Mouse (Mus musculus) frontal cortex, postnatal 10 days (tissue): ENCODE measurements around the gene Tanc1.

ENCODE experiments used
- DNase-seq, 2 experiments: peaks; one replicate each; pipeline ENCODE4 v3.0.0; 2022; ENCODE audit warnings: low spot score in 2 of 2, mixed read lengths in 1 of 2

Tanc1 gene

GRCm38 (mm10) chr2:59612733-59613473, 1.1 kb downstream of the Tanc1 start:
- DNase-seq = peak in 1 of 2 experiments; percentile 13

GRCm38 (mm10) chr2:59613474-59614019, 1.7 kb downstream of the Tanc1 start:
- DNase-seq = no peak

- DNase-seq = no peak
These were observed 5.0 kb downstream of the Tanc1 start for GRCm38 (mm10) chr2:59616890-59617289.

GRCm38 (mm10) chr2:59618996-59619395, 7.2 kb downstream of the Tanc1 start:
- no peak for DNase-seq

GRCm38 (mm10) chr2:59620601-59621000, 8.8 kb downstream of the Tanc1 start:
- DNase-seq = no peak

- no peak for DNase-seq
These were observed 10.8 kb downstream of the Tanc1 start for GRCm38 (mm10) chr2:59622514-59623139.

GRCm38 (mm10) chr2:59623858-59624257, 12.0 kb downstream of the Tanc1 start:
- no peak for DNase-seq

GRCm38 (mm10) chr2:59625416-59625815, 13.6 kb downstream of the Tanc1 start:
- DNase-seq = no peak

- no peak for DNase-seq
These were observed 14.1 kb downstream of the Tanc1 start for GRCm38 (mm10) chr2:59625927-59626326.

GRCm38 (mm10) chr2:59626422-59626821, 14.6 kb downstream of the Tanc1 start:
- no peak for DNase-seq

- no peak for DNase-seq
These were observed 15.7 kb downstream of the Tanc1 start for GRCm38 (mm10) chr2:59627502-59627901.

GRCm38 (mm10) chr2:59628057-59628901, 16.4 kb downstream of the Tanc1 start:
- no peak for DNase-seq

- no peak for DNase-seq
These were observed 18.0 kb downstream of the Tanc1 start for GRCm38 (mm10) chr2:59629829-59630228.

GRCm38 (mm10) chr2:59631406-59631805, 19.6 kb downstream of the Tanc1 start:
- DNase-seq = no peak

- no peak for DNase-seq
These were observed 22.1 kb downstream of the Tanc1 start for GRCm38 (mm10) chr2:59633761-59634430.

- no peak for DNase-seq
These were observed 25.4 kb downstream of the Tanc1 start for GRCm38 (mm10) chr2:59637040-59637785.

- DNase-seq = no peak
These were observed 30.9 kb downstream of the Tanc1 start for GRCm38 (mm10) chr2:59642722-59643121.

GRCm38 (mm10) chr2:59644816-59645215, 33.0 kb downstream of the Tanc1 start:
- DNase-seq = no peak

GRCm38 (mm10) chr2:59645515-59645914, 33.7 kb downstream of the Tanc1 start:
- no peak for DNase-seq

- no peak for DNase-seq
These were observed 35.0 kb downstream of the Tanc1 start for GRCm38 (mm10) chr2:59646740-59647390.
